Mouse (Mus musculus) MEL (cell line): ENCODE measurements around the gene Cdyl.

Source experiments
- CHD2 ChIP-seq: IDR thresholded peaks from 2 replicates; pipeline ENCODE4 v1.6.1; 2011; ENCODE audit warnings: low read length, improper control_type of control experiment
- CTCF ChIP-seq, 3 experiments: IDR thresholded peaks in 2 of 3; conservative IDR thresholded peaks in 1 of 3; 2 replicates each; pipeline ENCODE4 v1.5.1; 2011 to 2012; ENCODE audit warnings: low read length in 3 of 3, low read depth in 2 of 3, mild to moderate bottlenecking in 2 of 3, improper control_type of control experiment in 1 of 3, inconsistent platforms in 1 of 3, mixed read lengths in 1 of 3, moderate library complexity in 1 of 3; ENCODE audit not compliant: control insufficient read depth in 1 of 3, insufficient read depth in 1 of 3, poor library complexity in 1 of 3, severe bottlenecking in 1 of 3
- MAFK ChIP-seq: IDR thresholded peaks from 2 replicates; pipeline ENCODE4 v1.6.1; 2011; ENCODE audit warnings: low read depth, mild to moderate bottlenecking, low read length, improper control_type of control experiment, borderline replicate concordance
- MYC ChIP-seq: IDR thresholded peaks from 2 replicates; pipeline ENCODE4 v1.6.1; 2011; ENCODE audit warnings: low read depth, mild to moderate bottlenecking, low read length, improper control_type of control experiment, moderate library complexity
- POLR2AphosphoS2 ChIP-seq: IDR thresholded peaks from 2 replicates; pipeline ENCODE4 v1.6.1; 2011; ENCODE audit warnings: low read length, improper control_type of control experiment
- ZC3H11A ChIP-seq: IDR thresholded peaks from 2 replicates; pipeline ENCODE4 v1.6.1; 2012; ENCODE audit warnings: low read depth, mild to moderate bottlenecking, inconsistent platforms, low read length, improper control_type of control experiment
- ZKSCAN1 ChIP-seq: IDR thresholded peaks from 2 replicates; pipeline ENCODE4 v1.6.1; 2012; ENCODE audit warnings: low read depth, mild to moderate bottlenecking, inconsistent platforms, low read length, improper control_type of control experiment, moderate library complexity

DNA sequence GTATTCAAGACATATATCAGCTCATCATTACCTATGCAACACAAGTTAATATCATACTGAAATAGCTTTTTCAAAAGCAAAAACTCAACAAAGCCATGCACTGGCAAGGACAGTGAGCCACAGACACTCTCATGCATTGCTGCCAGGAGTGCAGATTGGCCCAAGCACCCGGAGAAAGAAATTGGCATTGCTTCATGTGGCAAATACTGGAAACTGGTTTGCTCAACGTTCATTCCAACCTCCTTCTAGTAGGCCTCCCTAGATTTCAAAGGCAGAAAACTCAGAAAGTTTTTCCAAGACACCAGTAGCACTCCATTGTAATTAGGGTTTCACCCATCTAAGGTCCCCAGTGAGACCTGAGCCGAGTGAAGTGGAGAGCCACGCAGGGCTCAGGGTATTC is 6.8 kb upstream of the Cdyl start:
- no peak for TF ChIP-seq MYC
- no peak for TF ChIP-seq POLR2AphosphoS2
- no peak for TF ChIP-seq MAFK
- TF ChIP-seq CHD2 = no peak
- TF ChIP-seq CTCF (IDR thresholded peaks at IDR 0.05 in 2 of 3, conservative IDR thresholded peaks at IDR 0.05 in 1 of 3; ENCODE audit: control insufficient read depth in 1 of 3, insufficient read depth in 1 of 3, low read depth in 2 of 3, low read length in 3 of 3, poor library complexity in 1 of 3, severe bottlenecking in 1 of 3) = no peak
- TF ChIP-seq ZKSCAN1 = no peak
- TF ChIP-seq ZC3H11A = no peak
